Mouse (Mus musculus) C2C12 (cell line): ENCODE measurements around the gene Eif2a. TPM values are rescaled to one million over a fixed set of nuclear protein-coding genes. Genes with fewer than 3 reads are reported as not detected.
A peak's percentile ranks its signal among the peaks of the same experiment; 100 is the strongest.

Experiments used
- H3K27me3 ChIP-seq: one replicate; pipeline ENCODE4 v1.6.1; 2011; ENCODE audit not compliant: control insufficient read depth, insufficient read depth, insufficient read length
- H3K36me3 ChIP-seq: one replicate; pipeline ENCODE4 v1.6.1; 2011; ENCODE audit not compliant: control insufficient read depth, insufficient read depth
- H3K4me3 ChIP-seq: one replicate; pipeline ENCODE4 v1.5.1; 2011; ENCODE audit warnings: mild to moderate bottlenecking, control low read depth; ENCODE audit not compliant: poor library complexity, insufficient read depth, severe bottlenecking
- H3K79me2 ChIP-seq: one replicate; pipeline ENCODE4 v1.6.1; 2011; ENCODE audit not compliant: control insufficient read depth, insufficient read depth
- H3K79me3 ChIP-seq: one replicate; pipeline ENCODE4 v1.6.1; 2011; ENCODE audit warnings: low read depth, control low read depth
- H3ac ChIP-seq: one replicate; pipeline ENCODE3; 2011; ENCODE audit warnings: low read depth; ENCODE audit not compliant: control insufficient read depth, insufficient read length
- CEBPB ChIP-seq: IDR thresholded peaks from one replicate; pipeline ENCODE4 v1.6.1; 2011; ENCODE audit warnings: low read depth, mild to moderate bottlenecking, control low read depth, moderate library complexity
- CTCF ChIP-seq: IDR thresholded peaks from one replicate; pipeline ENCODE4 v1.5.1; 2011; ENCODE audit not compliant: control insufficient read depth, insufficient read depth, insufficient read length
- FOSL1 ChIP-seq: IDR thresholded peaks from one replicate; pipeline ENCODE4 v1.8.0; 2011; ENCODE audit warnings: mild to moderate bottlenecking, low read length; ENCODE audit not compliant: poor library complexity, insufficient read depth, severe bottlenecking
- MAX ChIP-seq: IDR thresholded peaks from one replicate; pipeline ENCODE4 v1.6.1; 2011; ENCODE audit warnings: mild to moderate bottlenecking, control low read depth
- MYOD1 ChIP-seq: IDR thresholded peaks from one replicate; pipeline ENCODE4 v1.6.1; 2011; ENCODE audit warnings: low read depth; ENCODE audit not compliant: control insufficient read depth, insufficient read length
- MYOG ChIP-seq: IDR thresholded peaks from one replicate; pipeline ENCODE4 v1.6.1; 2011; ENCODE audit not compliant: control insufficient read depth, insufficient read length; ENCODE audit errors: extremely low read depth
- USF1 ChIP-seq: IDR thresholded peaks from one replicate; pipeline ENCODE4 v1.6.1; 2011; ENCODE audit warnings: low read depth, mild to moderate bottlenecking, control low read depth, moderate library complexity
- long read RNA-seq, 2 experiments: library from polyadenylated mRNA; unstranded; transcript quantifications; one replicate each; pipeline ENCODE4 v2.0.0; 2019 to 2020
- polyA plus RNA-seq: library from polyadenylated mRNA; unstranded; fragments of >200 nt; fragmentation: generic; extraction: Trizol; gene quantifications from one replicate; pipeline ENCODE4 v1.2.1, GENCODE M21; 2012; ENCODE audit warnings: missing spikeins

Eif2a gene
- 16.1 TPM for polyA plus RNA-seq
- long read RNA-seq, experiment 1, transcript Eif2a-201 (14 exons, 2,299 nt): major isoform, 79 of 99 reads
- long read RNA-seq, experiment 1, partial matches to known transcripts: 9 of 99 reads
- long read RNA-seq, experiment 1, other reads (novel, unspliced or antisense): 9 of 99 reads
- long read RNA-seq, experiment 2, transcript Eif2a-201 (14 exons, 2,299 nt): major isoform, 296 of 349 reads
- long read RNA-seq, experiment 2, transcript Eif2a-207 (13 exons, 1,945 nt): minor isoform, 5 of 349 reads
- long read RNA-seq, experiment 2, partial matches to known transcripts: 23 of 349 reads
- long read RNA-seq, experiment 2, other reads (novel, unspliced or antisense): 25 of 349 reads

GRCm38 (mm10) chr3:58525652-58526407, at the start of gene Eif2a, which contains the start of gene Serp1:
TSS of gene Eif2a (plus strand) at chr3:58525821.
TSS of gene Serp1 (minus strand) at chr3:58525892.
- Histone ChIP-seq H3K27me3 (no peaks in the 10 kb centered on the region), H3K4me3 (peak within 1 kb of the TSS; percentile 87), H3ac (peak within 1 kb of the TSS; percentile 88), H3K79me2 (peaks cover 70% of the 10 kb centered on the region), H3K36me3 (peaks cover 33% of the 10 kb centered on the region), H3K79me3 (peaks cover 48% of the 10 kb centered on the region)
- TF ChIP-seq CEBPB (no peak), USF1 (peak; percentile 34), MYOD1 (no peak), CTCF (no peak), MAX (peak; percentile 69)

- no peaks in the 10 kb centered on the region for H3K79me3 ChIP-seq
- no peaks in the 10 kb centered on the region for H3K79me2 ChIP-seq
- H3K4me3 ChIP-seq: no peak overlapping the region
- no peaks in the 10 kb centered on the region for H3K27me3 ChIP-seq
- no peak overlapping the region for H3ac ChIP-seq
- TF ChIP-seq USF1 (no peak), MAX (no peak), MYOG (no peak), MYOD1 (no peak)
- H3K36me3 ChIP-seq: no peaks in the 10 kb centered on the region
Observed at GRCm38 (mm10) chr3:58478755-58479455, 46.7 kb upstream of the Eif2a start.

- Histone ChIP-seq H3K79me2 (no peaks in the 10 kb centered on the region), H3K27me3 (no peaks in the 10 kb centered on the region)
- TF ChIP-seq MYOD1 (no peak), MYOG (no peak), CTCF (no peak), CEBPB (no peak), MAX (no peak), USF1 (no peak), FOSL1 (no peak)
Observed at GRCm38 (mm10) chr3:58485883-58486282, 39.7 kb upstream of the Eif2a start.

GRCm38 (mm10) chr3:58487121-58487520, 38.5 kb upstream of the Eif2a start:
- TF ChIP-seq MAX (no peak), CTCF (no peak), CEBPB (no peak), MYOG (no peak), MYOD1 (no peak), FOSL1 (no peak), USF1 (no peak)
- Histone ChIP-seq H3K4me3 (no peak overlapping the region), H3K36me3 (no peaks in the 10 kb centered on the region), H3ac (no peak overlapping the region), H3K79me3 (no peaks in the 10 kb centered on the region), H3K79me2 (no peaks in the 10 kb centered on the region), H3K27me3 (no peaks in the 10 kb centered on the region)

More at GRCm38 (mm10) chr3:58485883-58486282, 39.7 kb upstream of the Eif2a start:
- no peak overlapping the region for H3K4me3 ChIP-seq
- H3K36me3 ChIP-seq: no peaks in the 10 kb centered on the region
- no peaks in the 10 kb centered on the region for H3K79me3 ChIP-seq
- no peak overlapping the region for H3ac ChIP-seq

DNA sequence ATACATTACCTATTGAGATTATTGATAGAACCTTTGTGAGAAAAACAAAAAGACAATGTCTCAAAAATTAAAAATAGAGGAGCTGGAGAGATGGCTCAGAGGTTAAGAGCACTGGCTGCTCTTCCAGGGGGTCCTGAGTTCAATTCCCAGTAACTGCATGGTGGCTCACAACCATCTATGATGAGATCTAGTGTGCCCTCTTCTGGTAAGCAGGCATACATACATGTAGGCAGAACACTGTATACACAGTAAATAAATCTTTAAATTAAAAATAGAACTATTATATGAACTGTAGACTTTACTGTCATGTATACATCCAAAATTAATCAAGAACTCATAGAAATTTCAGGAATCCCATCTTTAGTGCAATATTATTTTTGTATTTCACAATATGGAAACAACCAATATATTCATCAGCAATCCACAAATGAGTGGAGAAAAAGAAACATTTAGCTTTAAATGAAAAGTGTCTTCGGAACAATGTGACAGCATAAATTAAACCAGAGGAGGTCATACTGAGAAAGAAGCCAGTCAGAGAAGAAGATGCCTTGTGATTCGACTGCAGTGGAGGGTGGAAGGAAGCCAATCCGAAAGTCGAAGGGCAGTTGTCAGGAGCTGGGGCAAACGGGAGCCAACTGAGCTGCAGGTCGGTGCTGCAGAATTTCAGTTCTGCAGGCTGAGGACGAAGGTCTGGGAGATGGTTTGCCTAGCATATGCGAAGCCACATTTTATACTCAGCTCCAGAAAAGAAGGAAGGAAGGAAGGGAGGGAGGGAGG, 37.4 kb upstream of the Eif2a start:
- Histone ChIP-seq H3K27me3 (no peaks in the 10 kb centered on the region), H3K4me3 (no peak overlapping the region), H3K79me2 (no peaks in the 10 kb centered on the region), H3K36me3 (no peaks in the 10 kb centered on the region), H3ac (no peak overlapping the region), H3K79me3 (no peaks in the 10 kb centered on the region)
- TF ChIP-seq MYOD1 (no peak), MYOG (no peak)
